Mouse (Mus musculus): ENCODE results near the gene Ccdc85a. TPM values are rescaled to one million over a fixed set of nuclear protein-coding genes. Genes with fewer than 3 reads are reported as not detected.
A peak's percentile ranks its signal among the peaks of the same experiment; 100 is the strongest.

Gene Ccdc85a
- polyA plus RNA-seq (2014; fragmentation: Nextera tagmentation; extraction: Ambion mirVana), result 1.4 and 1.5 TPM in 2 replicates

- H3K27me3 ChIP-seq (ENCODE audit: control insufficient read depth, insufficient read depth, low read length), result peaks cover 15% of the 10 kb centered on the region; the same call in 1 of the 2 replicates
- peak within 1 kb of the TSS; percentile 38 for H3K4me3 ChIP-seq (ENCODE audit: low read depth, low read length)
- H3K9me3 ChIP-seq (ENCODE audit: control insufficient read depth, low read depth, low read length), result no peaks in the 10 kb centered on the region
- peak; percentile 88 for ATAC-seq (ENCODE audit: insufficient number of reproducible peaks, insufficient read depth, low FRiP score, low read depth)
- H3K27ac ChIP-seq (ENCODE audit: low read length), result no peak within 1 kb of the TSS
- H3K9ac ChIP-seq (replicated peaks; ENCODE audit: low read depth, low read length), result no peak within 1 kb of the TSS; the same call in 1 of the 2 replicates
- under 1% methylated on average over 25 of the region's 25 CpGs for WGBS
- H3K36me3 ChIP-seq (ENCODE audit: control insufficient read depth, insufficient read depth, low read length), result no peaks in the 10 kb centered on the region
- H3K4me2 ChIP-seq (replicated peaks; ENCODE audit: low read depth, low read length), result peak within 1 kb of the TSS; percentile 93
- no peaks in the 10 kb centered on the region for H3K4me1 ChIP-seq (ENCODE audit: control insufficient read depth, insufficient read depth, low read length)
Measured at GRCm38 (mm10) chr11:28583911-28584434, at the start of gene Ccdc85a. Gene Ccdc85a, minus strand, starts transcription at chr11:28584324.

- peak overlapping the region; percentile 15; the same call in 1 of the 2 replicates for H3K27ac ChIP-seq (ENCODE audit: low read length)
Measured at GRCm38 (mm10) chr11:28633571-28634125, 49.5 kb upstream of the Ccdc85a start.

GRCm38 (mm10) chr11:28633093-28633492 lies 49.0 kb upstream of the Ccdc85a start:
- Histone ChIP-seq H3K4me3 (ENCODE audit: low read depth, low read length) (no peak overlapping the region), H3K9ac (replicated peaks; ENCODE audit: low read depth, low read length) (no peak overlapping the region), H3K36me3 (ENCODE audit: control insufficient read depth, insufficient read depth, low read length) (no peaks in the 10 kb centered on the region), H3K4me2 (replicated peaks; ENCODE audit: low read depth, low read length) (no peak overlapping the region), H3K4me1 (ENCODE audit: control insufficient read depth, insufficient read depth, low read length) (0 out of 2 replicates have a peak, but pooled peaks cover 6% of the 10 kb centered on the region), H3K27ac (ENCODE audit: low read length) (no peak overlapping the region; the same call in 1 of the 2 replicates), H3K27me3 (ENCODE audit: control insufficient read depth, insufficient read depth, low read length) (no peaks in the 10 kb centered on the region), H3K9me3 (ENCODE audit: control insufficient read depth, low read depth, low read length) (no peaks in the 10 kb centered on the region)
- 66% methylated on average over 1 of the region's 1 CpGs for WGBS
- ATAC-seq (ENCODE audit: insufficient number of reproducible peaks, insufficient read depth, low FRiP score, low read depth), result no peak

More at GRCm38 (mm10) chr11:28633571-28634125, 49.5 kb upstream of the Ccdc85a start:
- Histone ChIP-seq H3K9me3 (ENCODE audit: control insufficient read depth, low read depth, low read length) (no peaks in the 10 kb centered on the region), H3K4me3 (ENCODE audit: low read depth, low read length) (no peak overlapping the region), H3K4me1 (ENCODE audit: control insufficient read depth, insufficient read depth, low read length) (0 out of 2 replicates have a peak, but pooled peaks cover 6% of the 10 kb centered on the region), H3K36me3 (ENCODE audit: control insufficient read depth, insufficient read depth, low read length) (no peaks in the 10 kb centered on the region), H3K9ac (replicated peaks; ENCODE audit: low read depth, low read length) (no peak overlapping the region), H3K4me2 (replicated peaks; ENCODE audit: low read depth, low read length) (no peak overlapping the region), H3K27me3 (ENCODE audit: control insufficient read depth, insufficient read depth, low read length) (no peaks in the 10 kb centered on the region)
- peak; percentile 49; the same call in 1 of the 2 replicates for ATAC-seq (ENCODE audit: insufficient number of reproducible peaks, insufficient read depth, low FRiP score, low read depth)
- 20% methylated on average over 1 of the region's 1 CpGs for WGBS

GRCm38 (mm10) chr11:28630771-28631170 lies 46.6 kb upstream of the Ccdc85a start:
- Histone ChIP-seq H3K27ac (ENCODE audit: low read length) (no peak overlapping the region), H3K9me3 (ENCODE audit: control insufficient read depth, low read depth, low read length) (no peaks in the 10 kb centered on the region), H3K9ac (replicated peaks; ENCODE audit: low read depth, low read length) (no peak overlapping the region), H3K4me3 (ENCODE audit: low read depth, low read length) (no peak overlapping the region), H3K4me2 (replicated peaks; ENCODE audit: low read depth, low read length) (no peak overlapping the region), H3K4me1 (ENCODE audit: control insufficient read depth, insufficient read depth, low read length) (0 out of 2 replicates have a peak, but pooled peaks cover 6% of the 10 kb centered on the region), H3K36me3 (ENCODE audit: control insufficient read depth, insufficient read depth, low read length) (no peaks in the 10 kb centered on the region), H3K27me3 (ENCODE audit: control insufficient read depth, insufficient read depth, low read length) (no peaks in the 10 kb centered on the region)
- no peak for ATAC-seq (ENCODE audit: insufficient number of reproducible peaks, insufficient read depth, low FRiP score, low read depth)
- WGBS, result 76% methylated on average over 2 of the region's 2 CpGs

- Histone ChIP-seq H3K4me1 (ENCODE audit: control insufficient read depth, insufficient read depth, low read length) (no peaks in the 10 kb centered on the region), H3K27me3 (ENCODE audit: control insufficient read depth, insufficient read depth, low read length) (no peaks in the 10 kb centered on the region), H3K4me3 (ENCODE audit: low read depth, low read length) (no peak overlapping the region), H3K9ac (replicated peaks; ENCODE audit: low read depth, low read length) (no peak overlapping the region), H3K36me3 (ENCODE audit: control insufficient read depth, insufficient read depth, low read length) (no peaks in the 10 kb centered on the region), H3K27ac (ENCODE audit: low read length) (no peak overlapping the region), H3K4me2 (replicated peaks; ENCODE audit: low read depth, low read length) (no peak overlapping the region), H3K9me3 (ENCODE audit: control insufficient read depth, low read depth, low read length) (no peaks in the 10 kb centered on the region)
- ATAC-seq (ENCODE audit: insufficient number of reproducible peaks, insufficient read depth, low FRiP score, low read depth), result no peak
Measured at GRCm38 (mm10) chr11:28610781-28611491, 26.8 kb upstream of the Ccdc85a start.

GRCm38 (mm10) chr11:28583138-28583910 lies 800 bp downstream of the Ccdc85a start:
- under 1% methylated on average over 62 of the region's 63 CpGs for WGBS
- Histone ChIP-seq H3K9ac (replicated peaks; ENCODE audit: low read depth, low read length) (no peak overlapping the region; the same call in 1 of the 2 replicates), H3K27me3 (ENCODE audit: control insufficient read depth, insufficient read depth, low read length) (peaks cover 15% of the 10 kb centered on the region; the same call in 1 of the 2 replicates), H3K4me2 (replicated peaks; ENCODE audit: low read depth, low read length) (peak overlapping the region; percentile 93), H3K4me3 (ENCODE audit: low read depth, low read length) (peak overlapping the region; percentile 38), H3K4me1 (ENCODE audit: control insufficient read depth, insufficient read depth, low read length) (no peaks in the 10 kb centered on the region), H3K36me3 (ENCODE audit: control insufficient read depth, insufficient read depth, low read length) (no peaks in the 10 kb centered on the region), H3K27ac (ENCODE audit: low read length) (no peak overlapping the region), H3K9me3 (ENCODE audit: control insufficient read depth, low read depth, low read length) (no peaks in the 10 kb centered on the region)
- peak; percentile 68 for ATAC-seq (ENCODE audit: insufficient number of reproducible peaks, insufficient read depth, low FRiP score, low read depth)

GRCm38 (mm10) chr11:28582218-28582617 lies 1.9 kb downstream of the Ccdc85a start:
- H3K9ac ChIP-seq (replicated peaks; ENCODE audit: low read depth, low read length), result no peak overlapping the region
- H3K9me3 ChIP-seq (ENCODE audit: control insufficient read depth, low read depth, low read length), result no peaks in the 10 kb centered on the region
- no peaks in the 10 kb centered on the region for H3K36me3 ChIP-seq (ENCODE audit: control insufficient read depth, insufficient read depth, low read length)
- peaks cover 15% of the 10 kb centered on the region; the same call in 1 of the 2 replicates for H3K27me3 ChIP-seq (ENCODE audit: control insufficient read depth, insufficient read depth, low read length)
- no peaks in the 10 kb centered on the region for H3K4me1 ChIP-seq (ENCODE audit: control insufficient read depth, insufficient read depth, low read length)
- no peak for ATAC-seq (ENCODE audit: insufficient number of reproducible peaks, insufficient read depth, low FRiP score, low read depth)
- no peak overlapping the region for H3K4me2 ChIP-seq (replicated peaks; ENCODE audit: low read depth, low read length)
- no peak overlapping the region for H3K4me3 ChIP-seq (ENCODE audit: low read depth, low read length)
- WGBS, result 14% methylated on average over 5 of the region's 5 CpGs
- no peak overlapping the region for H3K27ac ChIP-seq (ENCODE audit: low read length)

- Histone ChIP-seq H3K4me3 (ENCODE audit: low read depth, low read length) (no peak overlapping the region), H3K9ac (replicated peaks; ENCODE audit: low read depth, low read length) (no peak overlapping the region), H3K36me3 (ENCODE audit: control insufficient read depth, insufficient read depth, low read length) (no peaks in the 10 kb centered on the region), H3K27ac (ENCODE audit: low read length) (no peak overlapping the region), H3K4me1 (ENCODE audit: control insufficient read depth, insufficient read depth, low read length) (no peaks in the 10 kb centered on the region), H3K4me2 (replicated peaks; ENCODE audit: low read depth, low read length) (no peak overlapping the region), H3K9me3 (ENCODE audit: control insufficient read depth, low read depth, low read length) (no peaks in the 10 kb centered on the region), H3K27me3 (ENCODE audit: control insufficient read depth, insufficient read depth, low read length) (no peaks in the 10 kb centered on the region)
- no peak for ATAC-seq (ENCODE audit: insufficient number of reproducible peaks, insufficient read depth, low FRiP score, low read depth)
- 84% methylated on average over 1 of the region's 1 CpGs for WGBS
Measured at GRCm38 (mm10) chr11:28572423-28572822, 11.7 kb downstream of the Ccdc85a start.

Data from stomach, embryonic 14.5 days (tissue).